Mouse (Mus musculus): ENCODE results near the gene Ankrd65. TPM values are rescaled to one million over a fixed set of nuclear protein-coding genes. Genes with fewer than 3 reads are reported as not detected.

Gene Ankrd65
- total and polyA plus RNA-seq, 3 experiments, result not detected

DNA sequence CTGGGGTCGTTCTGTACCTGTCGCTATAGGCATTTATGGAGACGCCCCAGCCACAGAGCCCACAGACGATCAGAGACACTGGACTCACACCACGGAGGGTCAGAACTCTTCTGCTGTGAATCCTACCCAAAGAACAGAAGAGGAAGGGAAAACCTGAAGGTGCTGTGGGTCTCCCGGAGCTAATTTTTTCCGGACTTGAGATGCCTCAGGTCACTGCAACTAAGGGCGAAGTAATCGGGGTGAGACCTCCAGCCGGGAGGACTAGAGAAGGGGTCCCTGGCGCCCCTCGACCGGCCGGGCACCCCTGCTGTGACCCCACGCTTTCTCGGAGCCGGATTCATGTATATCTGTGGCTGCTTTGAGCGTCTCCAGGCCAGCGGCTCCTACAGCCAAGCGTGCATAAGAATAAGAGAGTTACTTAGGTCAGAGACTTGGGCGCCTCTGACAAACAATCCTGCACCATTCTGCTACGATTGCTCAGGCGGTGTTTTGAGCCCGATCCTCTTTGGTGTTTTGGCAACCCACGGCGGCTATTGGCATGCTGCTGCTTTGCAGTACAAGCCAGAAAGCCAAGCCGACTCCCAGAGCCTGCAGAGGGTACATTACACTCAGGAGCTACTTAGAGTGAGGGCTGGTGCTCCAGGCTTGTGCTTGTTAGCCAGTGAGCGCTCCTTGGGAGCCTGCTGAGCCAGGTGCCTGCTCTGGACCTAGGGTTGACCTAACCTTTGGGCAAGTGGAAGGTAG, 28.7 kb upstream of the Ankrd65 start:
- Histone ChIP-seq H3K27ac (ENCODE audit: insufficient read depth, low read depth) (no peak overlapping the region), H3K9me3 (replicated peaks; ENCODE audit: low read length) (no peaks in the 10 kb centered on the region), H3K36me3 (replicated peaks in 1 of 2; ENCODE audit: control insufficient read depth in 1 of 2, insufficient read depth in 1 of 2, low read length in 1 of 2) (peaks cover 15 to 28% of the 10 kb centered on the region in 2 experiments), H3K4me2 (ENCODE audit: insufficient read depth, low read depth, poor library complexity, severe bottlenecking) (peak overlapping the region; percentile 74), H3K79me2 (replicated peaks; ENCODE audit: control insufficient read depth, extremely low read depth, insufficient read depth, poor library complexity, severe bottlenecking) (peaks cover 40% of the 10 kb centered on the region), H3K27me3 (replicated peaks) (no peaks in the 10 kb centered on the region), H3K4me3 (replicated peaks in 1 of 3; ENCODE audit: low read depth in 2 of 3, low read length in 2 of 3, poor library complexity in 1 of 3) (peak overlapping the region; percentile 62 to 98 (median 66)), H3K9ac (ENCODE audit: insufficient read depth, low read depth) (peak overlapping the region; percentile 65), H3K4me1 (ENCODE audit: control insufficient read depth in 1 of 2, insufficient read depth in 2 of 2) (peaks cover 14 to 24% of the 10 kb centered on the region in 2 experiments)
- dilution Hi-C loops (cut with MboI; ENCODE audit: extremely low pct_ligation_motif_present, extremely low pct_unique_long_range_greater_than_20kb, low sequenced_read_pairs), result no loop called here
- in situ Hi-C loops (cut with MboI; ENCODE audit: low pct_ligation_motif_present, low pct_unique_long_range_greater_than_20kb, low sequenced_read_pairs), result no loop called here
- DNase-seq (ENCODE audit: extremely low read depth), result no peak
- TF ChIP-seq RCOR1 (conservative IDR thresholded peaks at IDR 0.05; ENCODE audit: low read depth, low read length) (no peak), TCF12 (IDR thresholded peaks at IDR 0.05; ENCODE audit: low read depth, low read length) (no peak), SIN3A (IDR thresholded peaks at IDR 0.05; ENCODE audit: low read length) (no peak), GABPA (IDR thresholded peaks at IDR 0.05; ENCODE audit: insufficient replicate concordance, low read depth, low read length) (no peak), IRF4 (IDR thresholded peaks at IDR 0.05; ENCODE audit: low read depth, low read length) (no peak), KAT2A (IDR thresholded peaks at IDR 0.05; ENCODE audit: insufficient replicate concordance, low read length) (no peak), CHD1 (IDR thresholded peaks at IDR 0.05; ENCODE audit: low read depth, low read length) (no peak), E2F4 (IDR thresholded peaks at IDR 0.05; ENCODE audit: insufficient replicate concordance, low read depth, low read length) (no peak), PAX5 (IDR thresholded peaks at IDR 0.05; ENCODE audit: low read length) (no peak), USF2 (conservative IDR thresholded peaks at IDR 0.05; ENCODE audit: low read depth, low read length) (no peak), ZMIZ1 (IDR thresholded peaks at IDR 0.05; ENCODE audit: low read depth, low read length) (no peak), TBP (conservative IDR thresholded peaks at IDR 0.05; ENCODE audit: low read depth, low read length) (no peak), USF1 (IDR thresholded peaks at IDR 0.05; ENCODE audit: low read depth, low read length) (no peak), JUND (conservative IDR thresholded peaks at IDR 0.05; ENCODE audit: low read depth, low read length) (no peak), MAZ (IDR thresholded peaks at IDR 0.05; ENCODE audit: low read depth, low read length) (no peak), CTCF (conservative IDR thresholded peaks at IDR 0.05 in 1 of 2, IDR thresholded peaks at IDR 0.05 in 1 of 2; ENCODE audit: low read depth in 2 of 2, low read length in 2 of 2) (no peak), JUN (IDR thresholded peaks at IDR 0.05; ENCODE audit: insufficient read depth, low read depth, low read length) (no peak), UBTF (IDR thresholded peaks at IDR 0.05; ENCODE audit: low read depth, low read length) (no peak), ZC3H11A (IDR thresholded peaks at IDR 0.05; ENCODE audit: low read depth, low read length) (no peak), MXI1 (IDR thresholded peaks at IDR 0.05; ENCODE audit: low read depth, low read length) (no peak)

- dilution Hi-C loops (cut with MboI; ENCODE audit: extremely low pct_ligation_motif_present, extremely low pct_unique_long_range_greater_than_20kb, low sequenced_read_pairs), result no loop called here
- H3K4me2 ChIP-seq (ENCODE audit: insufficient read depth, low read depth, poor library complexity, severe bottlenecking), result no peak overlapping the region
- no peak for DNase-seq (ENCODE audit: extremely low read depth)
- peaks cover 32% of the 10 kb centered on the region for H3K79me2 ChIP-seq (replicated peaks; ENCODE audit: control insufficient read depth, extremely low read depth, insufficient read depth, poor library complexity, severe bottlenecking)
- no peaks in the 10 kb centered on the region for H3K27me3 ChIP-seq (replicated peaks)
- peaks cover 14 to 24% of the 10 kb centered on the region in 2 experiments for H3K4me1 ChIP-seq (ENCODE audit: control insufficient read depth in 1 of 2, insufficient read depth in 2 of 2)
- no peak overlapping the region for H3K9ac ChIP-seq (ENCODE audit: insufficient read depth, low read depth)
- H3K27ac ChIP-seq (ENCODE audit: insufficient read depth, low read depth), result no peak overlapping the region
- no peak for TF ChIP-seq ELF1 (IDR thresholded peaks at IDR 0.05; ENCODE audit: low read depth, low read length)
- TF ChIP-seq TBP (conservative IDR thresholded peaks at IDR 0.05; ENCODE audit: low read depth, low read length), result no peak
- TF ChIP-seq E2F4 (IDR thresholded peaks at IDR 0.05; ENCODE audit: insufficient replicate concordance, low read depth, low read length), result no peak
- TF ChIP-seq RCOR1 (conservative IDR thresholded peaks at IDR 0.05; ENCODE audit: low read depth, low read length), result no peak
- no peak for TF ChIP-seq TCF12 (IDR thresholded peaks at IDR 0.05; ENCODE audit: low read depth, low read length)
- TF ChIP-seq MAZ (IDR thresholded peaks at IDR 0.05; ENCODE audit: low read depth, low read length), result no peak
- no peaks in the 10 kb centered on the region for H3K9me3 ChIP-seq (replicated peaks; ENCODE audit: low read length)
- peaks cover 8 to 20% of the 10 kb centered on the region in 2 experiments for H3K36me3 ChIP-seq (replicated peaks in 1 of 2; ENCODE audit: control insufficient read depth in 1 of 2, insufficient read depth in 1 of 2, low read length in 1 of 2)
- H3K4me3 ChIP-seq (replicated peaks in 1 of 3; ENCODE audit: low read depth in 2 of 3, low read length in 2 of 3, poor library complexity in 1 of 3), result no peak overlapping the region
- in situ Hi-C loops (cut with MboI; ENCODE audit: low pct_ligation_motif_present, low pct_unique_long_range_greater_than_20kb, low sequenced_read_pairs), result no loop called here
These were observed 27.9 kb upstream of the Ankrd65 start for GRCm38 (mm10) chr4:155762357-155762756.
